Mouse (Mus musculus) myocyte (in vitro differentiated cells): ENCODE results near the gene Fam214b. TPM values are rescaled to one million over a fixed set of nuclear protein-coding genes. Genes with fewer than 3 reads are reported as not detected.

ENCODE experiments used
- H3K27me3 ChIP-seq: one replicate; pipeline ENCODE4 v1.6.1; 2011; ENCODE audit not compliant: control insufficient read depth, insufficient read depth, insufficient read length
- H3K36me3 ChIP-seq: one replicate; pipeline ENCODE4 v1.6.1; 2011; ENCODE audit not compliant: control insufficient read depth, insufficient read depth
- H3K4me2 ChIP-seq: one replicate; pipeline ENCODE4 v1.6.1; 2011; ENCODE audit warnings: low read depth, control low read depth
- H3K4me3 ChIP-seq: one replicate; pipeline ENCODE4 v1.5.1; 2011; ENCODE audit warnings: mild to moderate bottlenecking, control low read depth, moderate library complexity
- H3K79me2 ChIP-seq: one replicate; pipeline ENCODE4 v1.6.1; 2011; ENCODE audit not compliant: control insufficient read depth, insufficient read depth
- H3ac ChIP-seq: one replicate; pipeline ENCODE4 v1.6.1; 2011; ENCODE audit not compliant: control insufficient read depth, insufficient read length
- CEBPB ChIP-seq: IDR thresholded peaks from 2 replicates; pipeline ENCODE4 v1.6.1; 2011; ENCODE audit warnings: mild to moderate bottlenecking, moderate library complexity; ENCODE audit not compliant: poor library complexity, insufficient read depth, severe bottlenecking
- E2F4 ChIP-seq: IDR thresholded peaks from one replicate; pipeline ENCODE4 v1.6.1; 2011; ENCODE audit warnings: mild to moderate bottlenecking, control low read depth, moderate library complexity; ENCODE audit not compliant: insufficient read depth
- MAX ChIP-seq: IDR thresholded peaks from one replicate; pipeline ENCODE4 v1.6.1; 2011; ENCODE audit warnings: low read depth, mild to moderate bottlenecking, control low read depth
- MYOD1 ChIP-seq, 3 experiments: IDR thresholded peaks; one replicate each; pipeline ENCODE4 v1.6.1; 2011; ENCODE audit warnings: control low read depth in 2 of 3, low read depth in 2 of 3, mild to moderate bottlenecking in 2 of 3, moderate library complexity in 1 of 3; ENCODE audit not compliant: insufficient read length in 2 of 3, control insufficient read depth in 1 of 3
- MYOG ChIP-seq, 3 experiments: IDR thresholded peaks; one replicate each; pipeline ENCODE4 v1.6.1; 2011; ENCODE audit warnings: control low read depth in 2 of 3, low read depth in 2 of 3, mild to moderate bottlenecking in 2 of 3; ENCODE audit not compliant: insufficient read length in 2 of 3, control insufficient read depth in 1 of 3, insufficient read depth in 1 of 3
- POLR2A ChIP-seq: IDR thresholded peaks from one replicate; pipeline ENCODE4 v1.6.1; 2011; ENCODE audit warnings: low read depth, mild to moderate bottlenecking, control low read depth, moderate library complexity; ENCODE audit not compliant: insufficient read length
- POLR2AphosphoS2 ChIP-seq: IDR thresholded peaks from one replicate; pipeline ENCODE4 v1.6.1; 2011; ENCODE audit warnings: low read depth, control low read depth; ENCODE audit not compliant: insufficient read length
- REST ChIP-seq: IDR thresholded peaks from one replicate; pipeline ENCODE4 v1.6.1; 2011; ENCODE audit warnings: mild to moderate bottlenecking, control low read depth, moderate library complexity; ENCODE audit not compliant: insufficient read depth, insufficient read length
- SRF ChIP-seq: IDR thresholded peaks from one replicate; pipeline ENCODE4 v1.6.1; 2011; ENCODE audit warnings: low read depth; ENCODE audit not compliant: control insufficient read depth, insufficient read length
- TCF12 ChIP-seq: IDR thresholded peaks from one replicate; pipeline ENCODE4 v1.6.1; 2011; ENCODE audit warnings: mild to moderate bottlenecking, control low read depth; ENCODE audit not compliant: poor library complexity, insufficient read depth, severe bottlenecking
- TCF3 ChIP-seq: IDR thresholded peaks from one replicate; pipeline ENCODE4 v1.6.1; 2011; ENCODE audit warnings: low read depth, control low read depth; ENCODE audit not compliant: insufficient read length
- USF1 ChIP-seq: IDR thresholded peaks from one replicate; pipeline ENCODE4 v1.6.1; 2011; ENCODE audit warnings: low read depth, mild to moderate bottlenecking, control low read depth, moderate library complexity
- polyA plus RNA-seq: library from polyadenylated mRNA; unstranded; fragments of >200 nt; fragmentation: generic; extraction: Trizol; gene quantifications from one replicate; pipeline ENCODE4 v1.2.1, GENCODE M21; 2012; ENCODE audit warnings: missing spikeins

Fam214b gene
- polyA plus RNA-seq, 1 experiment, result 35.3 TPM

DNA sequence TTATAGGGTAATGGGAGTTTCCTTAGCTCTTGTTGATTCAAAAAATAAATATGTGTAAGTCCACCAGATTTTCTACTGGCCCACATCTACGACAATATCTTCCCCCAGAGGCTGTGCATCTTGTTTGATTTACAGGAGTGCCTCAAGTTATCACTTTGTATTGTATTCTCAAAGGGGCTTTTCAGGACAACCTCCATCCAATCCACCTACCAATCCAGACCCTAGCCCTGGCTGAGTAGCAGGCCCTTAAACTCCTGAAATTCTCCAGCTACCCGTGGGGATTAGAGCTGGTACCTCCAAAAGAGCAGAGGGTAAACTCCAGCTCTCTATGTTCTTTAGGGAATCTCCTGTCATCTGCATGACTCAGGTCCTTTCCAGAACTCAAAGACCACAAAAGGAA lies 48.0 kb downstream of the Fam214b start:
- Histone ChIP-seq H3K36me3 (peaks cover 36% of the 10 kb centered on the region), H3K4me3 (peak overlapping the region; percentile 43), H3K4me2 (peak overlapping the region; percentile 76), H3K27me3 (no peaks in the 10 kb centered on the region), H3ac (no peak overlapping the region), H3K79me2 (peaks cover 66% of the 10 kb centered on the region)
- TF ChIP-seq CEBPB, result no peak
- no peak for TF ChIP-seq SRF
- TF ChIP-seq MAX, result no peak
- no peak for TF ChIP-seq TCF12
- no peak for TF ChIP-seq USF1
- TF ChIP-seq REST, result no peak
- TF ChIP-seq TCF3, result no peak
- no peak for TF ChIP-seq MYOG (IDR thresholded peaks at IDR 0.05; ENCODE audit: control insufficient read depth in 1 of 3, insufficient read depth in 1 of 3, insufficient read length in 2 of 3, low read depth in 2 of 3)
- no peak for TF ChIP-seq E2F4
- no peak for TF ChIP-seq POLR2AphosphoS2
- TF ChIP-seq POLR2A, result no peak
- TF ChIP-seq MYOD1 (IDR thresholded peaks at IDR 0.05; ENCODE audit: control insufficient read depth in 1 of 3, insufficient read length in 2 of 3, low read depth in 2 of 3), result no peak

- Histone ChIP-seq H3K27me3 (no peaks in the 10 kb centered on the region), H3K4me3 (no peak overlapping the region), H3K79me2 (peaks cover 9% of the 10 kb centered on the region), H3K4me2 (no peak overlapping the region), H3K36me3 (peaks cover 88% of the 10 kb centered on the region), H3ac (no peak overlapping the region)
- TF ChIP-seq MYOG (IDR thresholded peaks at IDR 0.05; ENCODE audit: control insufficient read depth in 1 of 3, insufficient read depth in 1 of 3, insufficient read length in 2 of 3, low read depth in 2 of 3) (no peak), MYOD1 (IDR thresholded peaks at IDR 0.05; ENCODE audit: control insufficient read depth in 1 of 3, insufficient read length in 2 of 3, low read depth in 2 of 3) (no peak), E2F4 (no peak), CEBPB (no peak), TCF3 (no peak), SRF (no peak), MAX (no peak), POLR2A (no peak), TCF12 (no peak), POLR2AphosphoS2 (no peak)
These were observed 57.7 kb downstream of the Fam214b start for GRCm38 (mm10) chr4:42988296-42988695.

Other genes with a start within 250 kb of the Fam214b start
- not detected for gene Fam205a1, start 192.3 kb downstream of the Fam214b start, polyA plus RNA-seq
- gene Gm12394, start 189.4 kb downstream of the Fam214b start, polyA plus RNA-seq, result not detected
- gene Fam205c, start 172.0 kb downstream of the Fam214b start, polyA plus RNA-seq, result not detected
- not detected for gene Phf24, start 129.6 kb downstream of the Fam214b start, polyA plus RNA-seq
- 32.8 TPM for gene Dnajb5, start 96.4 kb downstream of the Fam214b start, polyA plus RNA-seq
- 0.76 TPM for gene 1700022I11Rik, start 76.6 kb downstream of the Fam214b start, polyA plus RNA-seq
- 334 TPM for gene Vcp, start 45.7 kb downstream of the Fam214b start, polyA plus RNA-seq
- 2.6 TPM for gene Fancg, start 35.7 kb downstream of the Fam214b start, polyA plus RNA-seq
- gene Pigo, start 20.4 kb downstream of the Fam214b start, polyA plus RNA-seq, result 8.0 TPM
- 113 TPM for gene Stoml2, start 14.5 kb downstream of the Fam214b start, polyA plus RNA-seq
- 0.42 TPM for gene Unc13b, start 12.7 kb upstream of the Fam214b start, polyA plus RNA-seq
- gene Atp8b5, start 220.9 kb upstream of the Fam214b start, polyA plus RNA-seq, result not detected